Mouse (Mus musculus) liver, postnatal 0 days (tissue): ENCODE measurements around the gene Igf2. TPM values are rescaled to one million over a fixed set of nuclear protein-coding genes. Genes with fewer than 3 reads are reported as not detected.

Experiments used
- ATAC-seq: fragments of 200-750 bp; cut with Nextera tagmentation; 2 replicates; pipeline ENCODE4 v1.8.0; 2017; ENCODE audit warnings: mild to moderate bottlenecking, moderate library complexity
- DNase-seq: peaks from one replicate; pipeline ENCODE4 v3.0.0-alpha.2; 2016
- H3K27ac ChIP-seq: fragments of 300-500 bp; sonication (generic); 2 replicates; pipeline ENCODE4 v1.5.1; 2014; ENCODE audit warnings: antibody characterized with exemption, moderate library complexity, mild to moderate bottlenecking, low read depth
- H3K27me3 ChIP-seq: fragments of 300-500 bp; sonication (generic); 2 replicates; pipeline ENCODE4 v1.6.1; 2014; ENCODE audit warnings: low read length, control low read depth, mixed read lengths; ENCODE audit not compliant: insufficient read depth
- H3K36me3 ChIP-seq: fragments of 300-500 bp; sonication (generic); replicated peaks from 2 replicates; pipeline ENCODE4 v1.6.1; 2014; ENCODE audit warnings: mild to moderate bottlenecking, control low read depth, low read length, moderate library complexity, mixed read lengths; ENCODE audit not compliant: insufficient read depth
- H3K4me1 ChIP-seq: fragments of 300-500 bp; sonication (generic); 2 replicates; pipeline ENCODE4 v1.6.1; 2014; ENCODE audit warnings: antibody characterized with exemption, mild to moderate bottlenecking, control low read depth; ENCODE audit not compliant: insufficient read depth
- H3K4me2 ChIP-seq: fragments of 300-500 bp; sonication (generic); 2 replicates; pipeline ENCODE4 v1.6.1; 2014; ENCODE audit warnings: low read depth, mild to moderate bottlenecking, low read length, moderate library complexity, mixed read lengths
- H3K4me3 ChIP-seq: fragments of 300-500 bp; sonication (generic); 2 replicates; pipeline ENCODE4 v1.5.1; 2014; ENCODE audit warnings: low read depth, low read length
- H3K9ac ChIP-seq: fragments of 300-500 bp; sonication (generic); replicated peaks from 2 replicates; pipeline ENCODE4 v1.6.1; 2014; ENCODE audit warnings: mild to moderate bottlenecking, moderate library complexity
- H3K9me3 ChIP-seq: fragments of 300-500 bp; sonication (generic); 2 replicates; pipeline ENCODE4 v1.6.1; 2016; ENCODE audit warnings: mild to moderate bottlenecking, control low read depth, low read length, mixed read lengths
- CTCF ChIP-seq: sonication (generic); IDR thresholded peaks from 2 replicates; pipeline ENCODE4 v1.5.1; 2016; ENCODE audit warnings: antibody characterized with exemption, low read depth
- EP300 ChIP-seq: IDR thresholded peaks from 2 replicates; pipeline ENCODE4 v1.6.1; 2016; ENCODE audit warnings: antibody characterized with exemption, low read depth, mild to moderate bottlenecking
- WGBS: fragments of 180-500 bp; shearing (Covaris S2); extraction: QIAGEN DNeasy Blood & Tissue Kit; methylation state at CpG from one replicate; pipeline ENCODE4 v1.1.7; 2014; ENCODE audit not compliant: insufficient replicate concordance; 5-methylcytosine and 5-hydroxymethylcytosine counted together
- polyA plus RNA-seq: library from polyadenylated mRNA; unstranded; fragments of >200 nt; fragmentation: Nextera tagmentation; extraction: Ambion mirVana; gene quantifications from 2 replicates; pipeline ENCODE4 v1.2.1, GENCODE M21; 2015

The Igf2 gene
- polyA plus RNA-seq, 1 experiment from 2014 or later, result 1,664 TPM

GRCm38 (mm10) chr7:142661046-142661445 is 5.6 kb downstream of the Igf2 start:
- Histone ChIP-seq H3K9ac (peak overlapping the region; percentile 59), H3K27ac (peak overlapping the region; percentile 83), H3K27me3 (peaks cover 96% of the 10 kb centered on the region), H3K4me3 (peak overlapping the region; percentile 52), H3K9me3 (no peaks in the 10 kb centered on the region), H3K36me3 (no peaks in the 10 kb centered on the region), H3K4me2 (peak overlapping the region; percentile 62), H3K4me1 (no peaks in the 10 kb centered on the region; the same call in 1 of the 2 replicates)
- 3% methylated on average over 25 of the region's 25 CpGs for WGBS
- DNase-seq, result no peak
- TF ChIP-seq CTCF, result no peak
- TF ChIP-seq EP300, result no peak
- no peak for ATAC-seq

- WGBS, result under 1% methylated on average over 29 of the region's 29 CpGs
- H3K9ac ChIP-seq, result peak overlapping the region; percentile 59
- H3K9me3 ChIP-seq, result no peaks in the 10 kb centered on the region
- DNase-seq (no peak), ATAC-seq (no peak)
- peak overlapping the region; percentile 83 for H3K27ac ChIP-seq
- H3K27me3 ChIP-seq, result peaks cover 94% of the 10 kb centered on the region
- H3K36me3 ChIP-seq, result no peaks in the 10 kb centered on the region
- H3K4me1 ChIP-seq, result no peaks in the 10 kb centered on the region; the same call in 1 of the 2 replicates
- H3K4me3 ChIP-seq, result peak overlapping the region; percentile 52
- peak overlapping the region; percentile 62 for H3K4me2 ChIP-seq
- TF ChIP-seq EP300 (no peak), CTCF (no peak)
Observed at GRCm38 (mm10) chr7:142660651-142660945, 6.0 kb downstream of the Igf2 start.

- Histone ChIP-seq H3K4me3 (peak overlapping the region; percentile 52), H3K9ac (peak overlapping the region; percentile 59)
Observed at GRCm38 (mm10) chr7:142659767-142660650, 6.6 kb downstream of the Igf2 start.

GRCm38 (mm10) chr7:142659181-142659681 is 7.4 kb downstream of the Igf2 start:
- Histone ChIP-seq H3K9ac (peak overlapping the region; percentile 59), H3K4me2 (peak overlapping the region; percentile 62), H3K9me3 (no peaks in the 10 kb centered on the region), H3K27ac (peak overlapping the region; percentile 83), H3K27me3 (peaks cover 91% of the 10 kb centered on the region), H3K4me3 (peak overlapping the region; percentile 52), H3K36me3 (0 out of 2 replicates have a peak, but pooled peaks cover 3% of the 10 kb centered on the region), H3K4me1 (no peaks in the 10 kb centered on the region; the same call in 1 of the 2 replicates)
- peak; percentile 64 for DNase-seq
- under 1% methylated on average over 26 of the region's 70 CpGs for WGBS
- ATAC-seq, result peak; percentile 60
- TF ChIP-seq EP300 (no peak), CTCF (no peak)

More at GRCm38 (mm10) chr7:142659767-142660650, 6.6 kb downstream of the Igf2 start:
- Histone ChIP-seq H3K27ac (peak overlapping the region; percentile 83), H3K27me3 (peaks cover 91% of the 10 kb centered on the region), H3K4me1 (no peaks in the 10 kb centered on the region; the same call in 1 of the 2 replicates), H3K9me3 (no peaks in the 10 kb centered on the region), H3K36me3 (no peaks in the 10 kb centered on the region), H3K4me2 (peak overlapping the region; percentile 62)
- no peak for TF ChIP-seq CTCF
- no peak for TF ChIP-seq EP300
- WGBS, result 1% methylated on average over 41 of the region's 43 CpGs
- no peak for ATAC-seq
- no peak for DNase-seq

- H3K4me2 ChIP-seq, result peak overlapping the region; percentile 62
- 1% methylated on average over 20 of the region's 40 CpGs for WGBS
- peak overlapping the region; percentile 83 for H3K27ac ChIP-seq
- peak overlapping the region; percentile 58 for H3K9ac ChIP-seq
- DNase-seq (no peak), ATAC-seq (no peak)
- H3K4me1 ChIP-seq, result no peaks in the 10 kb centered on the region; the same call in 1 of the 2 replicates
- TF ChIP-seq EP300 (no peak), CTCF (no peak)
- H3K27me3 ChIP-seq, result peaks cover 91% of the 10 kb centered on the region
- peaks cover 3% of the 10 kb centered on the region; the same call in 1 of the 2 replicates for H3K36me3 ChIP-seq
- H3K9me3 ChIP-seq, result no peaks in the 10 kb centered on the region
- H3K4me3 ChIP-seq, result peak overlapping the region; percentile 52
Observed at GRCm38 (mm10) chr7:142658681-142659180, 7.9 kb downstream of the Igf2 start.
